Mouse (Mus musculus): Measurements from ENCODE around the gene Recql5. TPM values are rescaled to one million over a fixed set of nuclear protein-coding genes. Genes with fewer than 3 reads are reported as not detected.
"Not testable (repeated sequence)": the region's sequence is repeated elsewhere in the genome, so short reads cannot be mapped to it uniquely, and the experiment has no call there.

Recql5 gene
- polyA plus RNA-seq, 1 experiment from 2014 or later, result 22.5 TPM

DNA sequence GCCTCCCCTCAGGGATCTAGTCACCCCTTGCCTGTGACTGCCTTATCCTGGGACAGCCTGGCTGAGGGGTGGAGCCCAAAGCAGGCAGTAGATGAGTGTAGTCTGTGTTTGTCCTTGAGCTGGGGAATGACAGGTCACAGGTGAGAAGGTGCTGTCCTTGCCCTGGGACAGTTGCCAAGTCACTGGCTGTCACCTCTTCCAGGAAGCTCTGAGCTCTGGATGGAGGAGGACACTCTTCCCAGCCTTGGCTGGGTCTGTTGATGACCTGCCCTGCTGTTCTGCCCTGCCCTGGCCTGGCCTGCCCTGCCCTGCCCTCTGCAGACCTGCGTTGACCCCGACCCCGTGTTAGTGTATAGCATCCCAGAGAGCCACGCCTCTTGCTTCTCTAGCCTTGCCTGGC, 60.8 kb downstream of the Recql5 start:
- Histone ChIP-seq H3K36me3 (no peaks in the 10 kb centered on the region), H3K4me2 (no peak overlapping the region), H3K4me3 (no peak overlapping the region), H3K27ac (replicated peaks) (no peak overlapping the region), H3K27me3 (no peaks in the 10 kb centered on the region), H3K9me3 (no peaks in the 10 kb centered on the region), H3K9ac (no peak overlapping the region), H3K4me1 (replicated peaks) (no peaks in the 10 kb centered on the region)
- no peak for ATAC-seq (ENCODE audit: low read depth)
- WGBS, result 75% methylated on average over 4 of the region's 4 CpGs

DNA sequence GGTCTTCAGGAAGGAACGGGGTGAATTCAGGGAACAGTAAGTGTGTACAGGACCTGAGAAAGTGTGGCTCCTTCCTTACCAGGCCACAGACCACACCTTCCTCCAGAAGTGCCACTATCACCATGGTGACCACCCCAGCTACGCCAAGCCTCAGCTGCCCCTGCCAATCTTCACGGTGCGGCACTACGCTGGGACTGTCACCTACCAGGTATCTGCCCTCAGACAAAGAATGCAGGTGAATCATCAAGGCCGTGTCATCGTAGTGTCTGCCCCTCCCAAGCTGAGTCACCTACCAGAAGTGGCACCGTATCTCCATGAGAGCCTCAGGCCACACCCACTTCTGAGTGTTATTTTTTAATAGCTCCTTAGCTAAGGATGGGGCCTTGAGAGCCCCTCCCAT, 63.9 kb downstream of the Recql5 start:
- whole genome bisulfite sequencing, result 91% methylated on average over 8 of the region's 8 CpGs
- no peak for ATAC-seq (ENCODE audit: low read depth)

GRCm38 (mm10) chr11:115863895-115864294, 69.4 kb downstream of the Recql5 start:
- Histone ChIP-seq H3K4me1 (replicated peaks) (peaks cover 12% of the 10 kb centered on the region), H3K4me2 (no peak overlapping the region), H3K9ac (no peak overlapping the region), H3K9me3 (no peaks in the 10 kb centered on the region), H3K27ac (replicated peaks) (no peak overlapping the region), H3K36me3 (no peaks in the 10 kb centered on the region), H3K27me3 (peaks cover 40% of the 10 kb centered on the region), H3K4me3 (no peak overlapping the region)
- WGBS, result 88% methylated on average over 8 of the region's 8 CpGs
- ATAC-seq (ENCODE audit: low read depth), result no peak

More for the DNA sequence above, 63.9 kb downstream of the Recql5 start:
- Histone ChIP-seq H3K4me1 (replicated peaks) (no peaks in the 10 kb centered on the region), H3K4me3 (no peak overlapping the region), H3K4me2 (no peak overlapping the region), H3K9ac (no peak overlapping the region), H3K36me3 (no peaks in the 10 kb centered on the region), H3K27ac (replicated peaks) (no peak overlapping the region), H3K27me3 (no peaks in the 10 kb centered on the region), H3K9me3 (no peaks in the 10 kb centered on the region)

DNA sequence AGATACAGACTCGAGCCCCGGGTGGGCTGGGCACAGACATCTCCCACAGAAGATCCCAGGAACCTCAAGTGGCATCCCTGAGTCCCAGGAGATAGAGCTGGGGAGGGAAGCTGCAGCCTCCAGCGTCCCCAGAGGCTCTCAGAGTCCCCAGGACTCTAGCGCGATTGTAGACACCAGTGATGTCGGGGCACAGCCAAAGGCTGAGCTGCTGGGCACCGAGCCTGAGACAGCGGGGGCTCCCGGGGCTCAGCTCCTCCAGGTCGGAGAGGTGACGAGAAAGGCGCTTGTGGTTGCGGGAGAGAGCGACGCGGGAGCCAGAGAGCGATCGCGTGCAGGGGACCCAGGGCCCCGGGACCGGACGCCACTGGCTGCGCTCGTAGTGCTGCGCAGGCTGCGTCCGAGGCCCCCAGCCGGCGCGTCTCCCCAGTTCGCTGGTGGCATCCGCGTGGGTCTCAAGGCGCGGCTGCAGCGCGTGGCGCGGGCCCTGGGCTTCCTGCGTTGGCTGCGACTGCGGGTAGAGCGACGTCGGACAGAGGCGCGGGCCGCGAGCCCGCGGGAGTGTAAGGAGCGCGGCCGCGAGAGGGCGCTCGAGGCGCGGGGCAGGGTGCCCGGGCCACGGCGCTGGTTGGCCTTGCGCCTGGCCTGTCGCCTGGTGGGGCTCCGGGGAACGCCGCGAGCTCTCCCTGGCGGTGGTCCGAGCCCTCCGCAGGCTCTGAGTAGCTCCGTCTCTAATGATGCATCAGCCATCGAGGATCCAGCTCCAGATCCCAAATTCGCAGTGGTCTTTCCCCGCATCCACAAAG, 73.9 kb downstream of the Recql5 start:
- WGBS, result 1% methylated on average over 73 of the region's 75 CpGs
- H3K9ac ChIP-seq, result 0 out of 2 replicates have a peak overlapping the region, but pooled peaks have one; percentile 49
- H3K27ac ChIP-seq (replicated peaks), result no peak overlapping the region
- ATAC-seq (ENCODE audit: low read depth), result peak; percentile 86
- H3K9me3 ChIP-seq, result no peaks in the 10 kb centered on the region
- peak overlapping the region; percentile 55 for H3K4me2 ChIP-seq
- H3K27me3 ChIP-seq, result peaks cover 67% of the 10 kb centered on the region
- no peaks in the 10 kb centered on the region for H3K36me3 ChIP-seq
- H3K4me1 ChIP-seq (replicated peaks), result peaks cover 19% of the 10 kb centered on the region
- peak overlapping the region; percentile 34 for H3K4me3 ChIP-seq

DNA sequence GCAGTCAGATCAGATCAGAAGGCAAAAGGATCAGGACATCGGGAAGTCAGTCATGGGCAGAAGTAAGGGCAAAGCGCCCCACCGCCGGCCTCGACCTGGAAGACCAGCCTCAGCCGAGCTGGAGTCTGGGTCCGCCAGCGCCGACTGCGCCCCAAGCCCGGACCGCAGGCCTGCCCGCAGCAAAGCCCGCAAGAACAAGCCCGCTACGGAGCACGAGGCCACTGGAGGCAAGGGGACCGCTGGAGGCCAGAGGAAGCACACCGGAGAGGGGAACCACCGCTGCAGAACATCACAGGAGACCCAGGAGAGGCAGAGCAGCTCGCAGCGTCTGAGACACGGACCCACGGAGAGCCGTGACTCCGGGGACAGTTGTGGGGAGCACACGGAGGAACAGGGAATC, 74.9 kb downstream of the Recql5 start, which contains the start of gene Myo15b:
Myo15b (plus strand) TSS at position 53 of the 400 bp plus-strand sequence.
- peak within 1 kb of the TSS; percentile 34 for H3K4me3 ChIP-seq
- H3K4me2 ChIP-seq, result peak within 1 kb of the TSS; percentile 55
- H3K36me3 ChIP-seq, result no peaks in the 10 kb centered on the region
- 7% methylated on average over 27 of the region's 27 CpGs for WGBS
- 0 out of 2 replicates have a peak within 1 kb of the TSS, but pooled peaks have one; percentile 49 for H3K9ac ChIP-seq
- H3K4me1 ChIP-seq (replicated peaks), result peaks cover 19% of the 10 kb centered on the region
- ATAC-seq (ENCODE audit: low read depth), result no peak
- H3K9me3 ChIP-seq, result no peaks in the 10 kb centered on the region
- H3K27ac ChIP-seq (replicated peaks), result no peak within 1 kb of the TSS
- peaks cover 66% of the 10 kb centered on the region for H3K27me3 ChIP-seq

DNA sequence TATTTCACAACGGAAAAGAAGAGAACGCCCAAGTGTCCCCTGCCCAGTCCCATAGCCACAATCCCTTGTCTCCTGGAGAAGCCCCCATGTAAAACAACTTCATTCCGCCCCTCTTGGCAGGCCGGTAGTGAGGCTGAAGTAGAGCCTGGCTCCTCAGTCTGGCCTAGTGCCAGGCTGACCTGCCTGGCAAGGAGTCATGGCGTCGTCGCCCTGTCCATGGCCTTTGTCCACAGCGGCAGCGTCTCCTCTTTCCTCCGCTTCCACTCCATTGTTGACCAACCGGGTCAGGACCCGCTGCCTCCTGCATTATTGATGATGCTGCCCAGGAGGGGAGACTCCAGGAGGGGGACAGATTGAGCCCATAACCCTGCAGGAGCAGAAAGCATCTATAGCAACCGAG, 75.3 kb downstream of the Recql5 start:
- H3K4me1 ChIP-seq (replicated peaks), result peaks cover 19% of the 10 kb centered on the region
- ATAC-seq (ENCODE audit: low read depth), result no peak
- WGBS, result 43% methylated on average over 13 of the region's 13 CpGs
- H3K36me3 ChIP-seq, result no peaks in the 10 kb centered on the region
- H3K4me2 ChIP-seq, result peak overlapping the region; percentile 21; the same call in 1 of the 2 replicates
- no peak overlapping the region for H3K9ac ChIP-seq
- H3K27me3 ChIP-seq, result peaks cover 62% of the 10 kb centered on the region
- H3K27ac ChIP-seq (replicated peaks), result no peak overlapping the region
- no peaks in the 10 kb centered on the region for H3K9me3 ChIP-seq
- no peak overlapping the region for H3K4me3 ChIP-seq

GRCm38 (mm10) chr11:115857146-115857545, 76.1 kb downstream of the Recql5 start:
- not testable (repeated sequence) for H3K36me3 ChIP-seq; H3K9me3 ChIP-seq; H3K4me3 ChIP-seq; ATAC-seq (ENCODE audit: low read depth); H3K4me2 ChIP-seq; H3K27ac ChIP-seq (replicated peaks); H3K9ac ChIP-seq
- Histone ChIP-seq H3K27me3 (peaks cover 59% of the 10 kb centered on the region), H3K4me1 (replicated peaks) (peaks cover 19% of the 10 kb centered on the region)
- WGBS, result 92% methylated on average over 4 of the region's 4 CpGs

GRCm38 (mm10) chr11:115854674-115855073, 78.6 kb downstream of the Recql5 start:
- Histone ChIP-seq H3K27me3 (peaks cover 35% of the 10 kb centered on the region), H3K9me3 (no peaks in the 10 kb centered on the region), H3K36me3 (no peaks in the 10 kb centered on the region), H3K4me2 (no peak overlapping the region), H3K9ac (no peak overlapping the region), H3K4me3 (no peak overlapping the region), H3K4me1 (replicated peaks) (peaks cover 15% of the 10 kb centered on the region), H3K27ac (replicated peaks) (no peak overlapping the region)
- 83% methylated on average over 6 of the region's 6 CpGs for WGBS
- ATAC-seq (ENCODE audit: low read depth), result no peak

GRCm38 (mm10) chr11:115845819-115846218, 87.5 kb downstream of the Recql5 start:
- H3K9me3 ChIP-seq, result no peaks in the 10 kb centered on the region
- 91% methylated on average over 2 of the region's 2 CpGs for WGBS
- no peak overlapping the region for H3K4me3 ChIP-seq
- H3K27me3 ChIP-seq, result no peaks in the 10 kb centered on the region
- no peak for ATAC-seq (ENCODE audit: low read depth)
- H3K4me2 ChIP-seq, result no peak overlapping the region
- H3K36me3 ChIP-seq, result no peaks in the 10 kb centered on the region
- no peak overlapping the region for H3K27ac ChIP-seq (replicated peaks)
- no peak overlapping the region for H3K9ac ChIP-seq
- H3K4me1 ChIP-seq (replicated peaks), result no peaks in the 10 kb centered on the region

GRCm38 (mm10) chr11:115844240-115844639, 89.0 kb downstream of the Recql5 start:
- no peak overlapping the region for H3K4me3 ChIP-seq
- no peak for ATAC-seq (ENCODE audit: low read depth)
- no peaks in the 10 kb centered on the region for H3K36me3 ChIP-seq
- no peak overlapping the region for H3K9ac ChIP-seq
- H3K9me3 ChIP-seq, result no peaks in the 10 kb centered on the region
- no peaks in the 10 kb centered on the region for H3K4me1 ChIP-seq (replicated peaks)
- no peak overlapping the region for H3K27ac ChIP-seq (replicated peaks)
- 85% methylated on average over 8 of the region's 8 CpGs for WGBS
- no peaks in the 10 kb centered on the region for H3K27me3 ChIP-seq
- no peak overlapping the region for H3K4me2 ChIP-seq

GRCm38 (mm10) chr11:115843891-115844239, 89.4 kb downstream of the Recql5 start:
- Histone ChIP-seq H3K9ac (no peak overlapping the region), H3K36me3 (no peaks in the 10 kb centered on the region), H3K27ac (replicated peaks) (no peak overlapping the region), H3K4me2 (no peak overlapping the region), H3K9me3 (no peaks in the 10 kb centered on the region), H3K27me3 (no peaks in the 10 kb centered on the region), H3K4me3 (no peak overlapping the region), H3K4me1 (replicated peaks) (no peaks in the 10 kb centered on the region)
- 92% methylated on average over 5 of the region's 5 CpGs for WGBS
- no peak for ATAC-seq (ENCODE audit: low read depth)

GRCm38 (mm10) chr11:115843141-115843890, 90.0 kb downstream of the Recql5 start:
- Histone ChIP-seq H3K4me2 (no peak overlapping the region), H3K4me3 (no peak overlapping the region), H3K27me3 (no peaks in the 10 kb centered on the region), H3K9ac (no peak overlapping the region), H3K9me3 (no peaks in the 10 kb centered on the region), H3K27ac (replicated peaks) (no peak overlapping the region), H3K36me3 (no peaks in the 10 kb centered on the region), H3K4me1 (replicated peaks) (no peaks in the 10 kb centered on the region)
- WGBS, result 91% methylated on average over 10 of the region's 14 CpGs
- ATAC-seq (ENCODE audit: low read depth), result no peak

Data from neural tube, embryonic 13.5 days (tissue).